Mouse (Mus musculus): ENCODE measurements around the gene Defb29. TPM values are rescaled to one million over a fixed set of nuclear protein-coding genes. Genes with fewer than 3 reads are reported as not detected.

The Defb29 gene
- not detected in 2 replicates for total RNA-seq (2014; rRNA removed)
- polyA plus RNA-seq (2015; fragmentation: Nextera tagmentation; extraction: Ambion mirVana), result not detected in 2 replicates

- no peaks in the 10 kb centered on the region for H3K27me3 ChIP-seq (ENCODE audit: insufficient read depth, low read length)
- H3K4me3 ChIP-seq (ENCODE audit: low read depth, low read length), result no peak within 1 kb of the TSS
- no peak for TF ChIP-seq CTCF (IDR thresholded peaks at IDR 0.05; ENCODE audit: low read depth)
- no peak within 1 kb of the TSS for H3K9ac ChIP-seq
- ATAC-seq, result no peak
- no peaks in the 10 kb centered on the region for H3K9me3 ChIP-seq (ENCODE audit: low read length)
- H3K4me2 ChIP-seq (ENCODE audit: low read depth), result no peak within 1 kb of the TSS
- no peaks in the 10 kb centered on the region for H3K36me3 ChIP-seq (ENCODE audit: insufficient read depth)
- 58% methylated on average over 13 of the region's 13 CpGs for WGBS
- no peak within 1 kb of the TSS for H3K27ac ChIP-seq (ENCODE audit: low read depth, low read length)
- no peak for DNase-seq
- H3K4me1 ChIP-seq (ENCODE audit: insufficient read depth), result no peaks in the 10 kb centered on the region
Observed at GRCm38 (mm10) chr2:152539944-152540710, at the start of gene Defb29. Defb29 (minus strand) TSS chr2:152540098.

GRCm38 (mm10) chr2:152589021-152589420 lies 49.1 kb upstream of the Defb29 start:
- H3K27ac ChIP-seq (ENCODE audit: low read depth, low read length), result no peak overlapping the region
- WGBS, result 34% methylated on average over 6 of the region's 6 CpGs
- H3K4me3 ChIP-seq (ENCODE audit: low read depth, low read length), result no peak overlapping the region
- TF ChIP-seq CTCF (IDR thresholded peaks at IDR 0.05; ENCODE audit: low read depth), result no peak
- no peaks in the 10 kb centered on the region for H3K4me1 ChIP-seq (ENCODE audit: insufficient read depth)
- no peak overlapping the region for H3K9ac ChIP-seq
- no peaks in the 10 kb centered on the region for H3K9me3 ChIP-seq (ENCODE audit: low read length)
- no peak for ATAC-seq
- no peaks in the 10 kb centered on the region for H3K36me3 ChIP-seq (ENCODE audit: insufficient read depth)
- H3K4me2 ChIP-seq (ENCODE audit: low read depth), result no peak overlapping the region
- no peak for DNase-seq
- H3K27me3 ChIP-seq (ENCODE audit: insufficient read depth, low read length), result no peaks in the 10 kb centered on the region

GRCm38 (mm10) chr2:152588450-152588849 lies 48.6 kb upstream of the Defb29 start:
- no peaks in the 10 kb centered on the region for H3K9me3 ChIP-seq (ENCODE audit: low read length)
- no peak for TF ChIP-seq CTCF (IDR thresholded peaks at IDR 0.05; ENCODE audit: low read depth)
- DNase-seq (no peak), ATAC-seq (no peak)
- no peak overlapping the region for H3K27ac ChIP-seq (ENCODE audit: low read depth, low read length)
- no peaks in the 10 kb centered on the region for H3K4me1 ChIP-seq (ENCODE audit: insufficient read depth)
- no peaks in the 10 kb centered on the region for H3K36me3 ChIP-seq (ENCODE audit: insufficient read depth)
- no peak overlapping the region for H3K4me3 ChIP-seq (ENCODE audit: low read depth, low read length)
- 27% methylated on average over 2 of the region's 2 CpGs for WGBS
- H3K4me2 ChIP-seq (ENCODE audit: low read depth), result no peak overlapping the region
- no peak overlapping the region for H3K9ac ChIP-seq
- H3K27me3 ChIP-seq (ENCODE audit: insufficient read depth, low read length), result no peaks in the 10 kb centered on the region

- no peak overlapping the region for H3K4me2 ChIP-seq (ENCODE audit: low read depth)
- no peak overlapping the region for H3K4me3 ChIP-seq (ENCODE audit: low read depth, low read length)
- no peak for ATAC-seq
- no peak for DNase-seq
- no peak overlapping the region for H3K27ac ChIP-seq (ENCODE audit: low read depth, low read length)
- no peaks in the 10 kb centered on the region for H3K9me3 ChIP-seq (ENCODE audit: low read length)
- TF ChIP-seq CTCF (IDR thresholded peaks at IDR 0.05; ENCODE audit: low read depth), result peak; percentile 34
- no peaks in the 10 kb centered on the region for H3K27me3 ChIP-seq (ENCODE audit: insufficient read depth, low read length)
- 69% methylated on average over 4 of the region's 4 CpGs for WGBS
- no peaks in the 10 kb centered on the region for H3K36me3 ChIP-seq (ENCODE audit: insufficient read depth)
- H3K9ac ChIP-seq, result no peak overlapping the region
- H3K4me1 ChIP-seq (ENCODE audit: insufficient read depth), result no peaks in the 10 kb centered on the region
Observed at GRCm38 (mm10) chr2:152586926-152587560, 47.1 kb upstream of the Defb29 start.

- DNase-seq (no peak), ATAC-seq (no peak)
- no peaks in the 10 kb centered on the region for H3K9me3 ChIP-seq (ENCODE audit: low read length)
- no peak overlapping the region for H3K9ac ChIP-seq
- no peaks in the 10 kb centered on the region for H3K36me3 ChIP-seq (ENCODE audit: insufficient read depth)
- no peaks in the 10 kb centered on the region for H3K27me3 ChIP-seq (ENCODE audit: insufficient read depth, low read length)
- no peak overlapping the region for H3K27ac ChIP-seq (ENCODE audit: low read depth, low read length)
- 92% methylated on average over 11 of the region's 11 CpGs for WGBS
- no peak for TF ChIP-seq CTCF (IDR thresholded peaks at IDR 0.05; ENCODE audit: low read depth)
- no peak overlapping the region for H3K4me2 ChIP-seq (ENCODE audit: low read depth)
- no peak overlapping the region for H3K4me3 ChIP-seq (ENCODE audit: low read depth, low read length)
- no peaks in the 10 kb centered on the region for H3K4me1 ChIP-seq (ENCODE audit: insufficient read depth)
Observed at GRCm38 (mm10) chr2:152580612-152581011, 40.7 kb upstream of the Defb29 start.

GRCm38 (mm10) chr2:152580107-152580506 lies 40.2 kb upstream of the Defb29 start, which contains the start of gene Defb19:
Defb19 (minus strand) TSS chr2:152580312.
- Histone ChIP-seq H3K9ac (no peak within 1 kb of the TSS), H3K4me3 (ENCODE audit: low read depth, low read length) (no peak within 1 kb of the TSS), H3K27ac (ENCODE audit: low read depth, low read length) (no peak within 1 kb of the TSS), H3K4me1 (ENCODE audit: insufficient read depth) (no peaks in the 10 kb centered on the region), H3K27me3 (ENCODE audit: insufficient read depth, low read length) (no peaks in the 10 kb centered on the region), H3K9me3 (ENCODE audit: low read length) (no peaks in the 10 kb centered on the region), H3K36me3 (ENCODE audit: insufficient read depth) (no peaks in the 10 kb centered on the region), H3K4me2 (ENCODE audit: low read depth) (no peak within 1 kb of the TSS)
- 75% methylated on average over 7 of the region's 7 CpGs for WGBS
- ATAC-seq, result no peak
- no peak for DNase-seq
- TF ChIP-seq CTCF (IDR thresholded peaks at IDR 0.05; ENCODE audit: low read depth), result no peak

GRCm38 (mm10) chr2:152573484-152573883 lies 33.6 kb upstream of the Defb29 start:
- DNase-seq (no peak), ATAC-seq (no peak)
- H3K27me3 ChIP-seq (ENCODE audit: insufficient read depth, low read length), result no peaks in the 10 kb centered on the region
- no peaks in the 10 kb centered on the region for H3K4me1 ChIP-seq (ENCODE audit: insufficient read depth)
- no peaks in the 10 kb centered on the region for H3K9me3 ChIP-seq (ENCODE audit: low read length)
- no peaks in the 10 kb centered on the region for H3K36me3 ChIP-seq (ENCODE audit: insufficient read depth)
- no peak overlapping the region for H3K9ac ChIP-seq
- no peak overlapping the region for H3K27ac ChIP-seq (ENCODE audit: low read depth, low read length)
- TF ChIP-seq CTCF (IDR thresholded peaks at IDR 0.05; ENCODE audit: low read depth), result no peak
- 88% methylated on average over 8 of the region's 8 CpGs for WGBS
- H3K4me3 ChIP-seq (ENCODE audit: low read depth, low read length), result no peak overlapping the region
- no peak overlapping the region for H3K4me2 ChIP-seq (ENCODE audit: low read depth)

Data from forebrain, postnatal 0 days (tissue).